30 mouse cellular contexts compared by ENCODE assay signal in the genomic region with DNA sequence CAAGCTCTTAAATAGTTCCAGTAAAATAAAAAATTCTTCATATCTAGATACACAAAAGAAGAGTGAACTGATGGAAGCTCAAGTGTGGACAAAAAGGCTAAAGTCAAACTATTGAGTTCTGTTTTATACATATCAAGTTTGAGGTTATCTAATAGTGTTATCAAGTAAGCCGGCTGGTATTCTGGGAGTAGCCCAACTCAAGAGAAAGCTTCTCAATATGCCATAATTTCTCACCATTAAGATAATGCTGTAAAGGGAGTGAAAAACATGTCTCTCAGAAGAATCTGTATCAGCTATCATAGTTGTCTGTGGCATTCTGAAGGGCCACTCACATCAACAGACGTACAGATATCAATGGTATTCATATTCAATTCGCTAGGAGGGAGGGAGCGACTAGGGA. TPM values are rescaled to one million over a fixed set of nuclear protein-coding genes. Genes with fewer than 3 reads are reported as not detected.
DNase-seq lines count a peak whose midpoint lies in the region; ATAC-seq and TF ChIP-seq lines count a peak whose summit lies in the region.
"Had no signal": no experiment of that assay in that cellular context is flagged by ENCODE, and none has a peak within 500 bp of the region (broad histone marks: within the 10 kb centered on the region; RNA-seq: fewer than 3 reads in every experiment).

No protein-coding gene starts in this region.

- H3K9ac ChIP-seq in liver, embryonic 12.5 days: 0 out of 2 replicates have a peak overlapping the region, but pooled peaks have one; percentile 30
- no peak overlapping the region for H3K9ac ChIP-seq in liver, postnatal 0 days (replicated peaks)
- H3K9ac ChIP-seq in liver, embryonic 14.5 days (replicated peaks): peak overlapping the region; percentile 16; the same call in 1 of the 2 replicates
- no peak overlapping the region for H3K9ac ChIP-seq in liver, embryonic 16.5 days (ENCODE audit: low read depth, low read length)
- H3K9ac ChIP-seq: embryonic facial prominence, embryonic 13.5 days; embryonic facial prominence, embryonic 15.5 days; forebrain, embryonic 12.5 days had no signal

- H3K27ac ChIP-seq in liver, embryonic 12.5 days: peak overlapping the region; percentile 60
- H3K27ac ChIP-seq in liver, postnatal 0 days (ENCODE audit: low read depth): no peak overlapping the region
- H3K27ac ChIP-seq in liver, embryonic 14.5 days: peak overlapping the region; percentile 39
- H3K27ac ChIP-seq in liver, embryonic 16.5 days (ENCODE audit: low read length): peak overlapping the region; percentile 60; the same call in 1 of the 2 replicates
- H3K27ac ChIP-seq: embryonic facial prominence, embryonic 13.5 days; embryonic facial prominence, embryonic 15.5 days; forebrain, embryonic 10.5 days; forebrain, embryonic 12.5 days had no signal

- 51% methylated on average over 4 of the region's 4 CpGs for WGBS in liver, embryonic 12.5 days (ENCODE audit: insufficient replicate concordance)
- WGBS in liver, postnatal 0 days (ENCODE audit: insufficient replicate concordance): 65% methylated on average over 4 of the region's 4 CpGs
- 38% methylated on average over 4 of the region's 4 CpGs for WGBS in liver, embryonic 14.5 days (ENCODE audit: insufficient replicate concordance)
- 42% methylated on average over 4 of the region's 4 CpGs for WGBS in liver, embryonic 16.5 days (ENCODE audit: insufficient replicate concordance)

- H3K4me2 ChIP-seq in liver, embryonic 12.5 days: peak overlapping the region; percentile 34
- H3K4me2 ChIP-seq in liver, postnatal 0 days (ENCODE audit: low read depth, low read length): no peak overlapping the region
- H3K4me2 ChIP-seq in liver, embryonic 14.5 days (ENCODE audit: low read depth): peak overlapping the region; percentile 37
- no peak overlapping the region for H3K4me2 ChIP-seq in liver, embryonic 16.5 days (ENCODE audit: low read depth, low read length)
- H3K4me2 ChIP-seq: embryonic facial prominence, embryonic 13.5 days; embryonic facial prominence, embryonic 15.5 days; forebrain, embryonic 12.5 days had no signal

- H3K9me3 ChIP-seq in liver, embryonic 12.5 days (replicated peaks): no peaks in the 10 kb centered on the region
- H3K9me3 ChIP-seq in liver, postnatal 0 days (ENCODE audit: low read length): no peaks in the 10 kb centered on the region
- H3K9me3 ChIP-seq in liver, embryonic 14.5 days (ENCODE audit: control insufficient read depth, low read length): no peaks in the 10 kb centered on the region
- no peaks in the 10 kb centered on the region for H3K9me3 ChIP-seq in liver, embryonic 16.5 days (replicated peaks; ENCODE audit: control insufficient read depth, low read length)
- H3K9me3 ChIP-seq: embryonic facial prominence, embryonic 13.5 days; embryonic facial prominence, embryonic 15.5 days; forebrain, embryonic 10.5 days; forebrain, embryonic 12.5 days; G1E had no signal

- TF ChIP-seq CTCF in liver, postnatal 0 days (IDR thresholded peaks at IDR 0.05; ENCODE audit: low read depth): no peak
- TF ChIP-seq CTCF in liver, embryonic 14.5 days (IDR thresholded peaks at IDR 0.05; ENCODE audit: low read depth): no peak

- no peaks in the 10 kb centered on the region for H3K27me3 ChIP-seq in liver, embryonic 12.5 days (replicated peaks)
- no peaks in the 10 kb centered on the region for H3K27me3 ChIP-seq in liver, postnatal 0 days (ENCODE audit: insufficient read depth, low read length)
- no peaks in the 10 kb centered on the region for H3K27me3 ChIP-seq in liver, embryonic 14.5 days (ENCODE audit: control insufficient read depth, insufficient read depth, low read length)
- H3K27me3 ChIP-seq in liver, embryonic 16.5 days (ENCODE audit: control insufficient read depth, insufficient read depth, low read depth, low read length): no peaks in the 10 kb centered on the region
- H3K27me3 ChIP-seq: CH12.LX; embryonic facial prominence, embryonic 13.5 days; embryonic facial prominence, embryonic 15.5 days; forebrain, embryonic 12.5 days; Patski had no signal

- H3K4me1 ChIP-seq in liver, embryonic 12.5 days: peaks cover 78% of the 10 kb centered on the region
- H3K4me1 ChIP-seq in liver, postnatal 0 days (ENCODE audit: insufficient read depth): peaks cover 11% of the 10 kb centered on the region
- peaks cover 23 to 25% of the 10 kb centered on the region in 2 experiments for H3K4me1 ChIP-seq in liver, embryonic 14.5 days (replicated peaks; ENCODE audit: control insufficient read depth in 2 of 2, insufficient read depth in 2 of 2, low read length in 1 of 2)
- H3K4me1 ChIP-seq in liver, embryonic 16.5 days (ENCODE audit: control insufficient read depth, low read depth, low read length): peaks cover 29% of the 10 kb centered on the region
- H3K4me1 ChIP-seq: embryonic facial prominence, embryonic 13.5 days; embryonic facial prominence, embryonic 15.5 days had no signal

- no peak for TF ChIP-seq EP300 in liver, postnatal 0 days (IDR thresholded peaks at IDR 0.05; ENCODE audit: low read depth)
- TF ChIP-seq EP300 in liver, embryonic 14.5 days (IDR thresholded peaks at IDR 0.05; ENCODE audit: low read depth): no peak

- H3K36me3 ChIP-seq in liver, embryonic 12.5 days: no peaks in the 10 kb centered on the region
- H3K36me3 ChIP-seq in liver, postnatal 0 days (replicated peaks; ENCODE audit: insufficient read depth, low read length): no peaks in the 10 kb centered on the region
- H3K36me3 ChIP-seq in liver, embryonic 14.5 days (replicated peaks; ENCODE audit: control insufficient read depth, insufficient read depth, low read depth): no peaks in the 10 kb centered on the region
- no peaks in the 10 kb centered on the region for H3K36me3 ChIP-seq in liver, embryonic 16.5 days (ENCODE audit: control insufficient read depth, insufficient read depth)
- H3K36me3 ChIP-seq: embryonic facial prominence, embryonic 13.5 days; embryonic facial prominence, embryonic 15.5 days; forebrain, embryonic 10.5 days; forebrain, embryonic 12.5 days had no signal

- ATAC-seq in liver, embryonic 12.5 days: peak; percentile 43; the same call in 1 of the 2 replicates
- no peak for ATAC-seq in liver, postnatal 0 days
- no peak for ATAC-seq in liver, embryonic 14.5 days (ENCODE audit: insufficient read depth)
- peak; percentile 50 for ATAC-seq in liver, embryonic 16.5 days (ENCODE audit: low read depth)
- ATAC-seq in megakaryocyte-erythroid progenitor cell, adult 5-6 weeks (replicated peaks; ENCODE audit: low FRiP score, low TSS enrichment, poor library complexity, severe bottlenecking): peak; percentile 58
- ATAC-seq: activated CD4-positive, CD25-positive, alpha-beta regulatory T cell, adult 4 months; CD4-positive, CD25-positive, alpha-beta regulatory T cell, adult 4 months; forebrain, embryonic 14.5 days; forebrain, embryonic 16.5 days; Patski had no signal

- no peak overlapping the region for H3K4me3 ChIP-seq in liver, embryonic 12.5 days
- H3K4me3 ChIP-seq in liver, postnatal 0 days (ENCODE audit: low read depth, low read length): no peak overlapping the region
- no peak overlapping the region for H3K4me3 ChIP-seq in liver, embryonic 14.5 days (ENCODE audit: insufficient read depth in 1 of 2, low read depth in 2 of 2, low read length in 2 of 2)
- no peak overlapping the region for H3K4me3 ChIP-seq in liver, embryonic 16.5 days (ENCODE audit: low read depth, low read length)
- H3K4me3 ChIP-seq: embryonic facial prominence, embryonic 13.5 days; embryonic facial prominence, embryonic 15.5 days; erythroblast, embryonic 14.5 days; forebrain, embryonic 10.5 days; forebrain, embryonic 12.5 days had no signal

- DNase-seq in liver, postnatal 0 days: no peak
- DNase-seq in liver, embryonic 14.5 days (ENCODE audit: low read depth in 3 of 3, low spot score in 3 of 3): no peak
- DNase-seq in liver: no peak
- no peak for DNase-seq in adrenal gland, adult 8-10 months
- no peak for DNase-seq in gastrocnemius, postnatal 36 days
- DNase-seq: adrenal gland, postnatal 10 days; adrenal gland, postnatal 25 days; B cell, adult 2 months; cerebellum, adult 11 months; cerebellum, adult 18-20 months; cerebellum, adult 8-10 months; cerebellum, adult 9-11 months; cerebellum, postnatal 14 days; cerebellum, postnatal 36 days; embryo, embryonic 11 days had no signal

- intact Hi-C loops in gastrocnemius, postnatal 36 days (cut with DNase I): no loop called here

RNA-seq across cellular contexts. Expression of gene Kif2a, which starts 13.8 kb away (rescaled TPM):
- 30.0 and 36.8 TPM in 2 replicates for polyA plus RNA-seq in liver, embryonic 12.5 days (2016; fragmentation: Nextera tagmentation; extraction: Ambion mirVana)
- 15.5 and 21.2 TPM in 2 replicates for polyA plus RNA-seq in liver, postnatal 0 days (2015; fragmentation: Nextera tagmentation; extraction: Ambion mirVana)
- 6.6 and 16.2 TPM in 2 replicates for polyA plus RNA-seq in liver, embryonic 14.5 days (2012; rRNA removed)
- 19.2 and 25.2 TPM in 2 replicates for polyA plus RNA-seq in liver, embryonic 14.5 days (2014; fragmentation: Nextera tagmentation; extraction: Ambion mirVana)
- polyA plus RNA-seq in liver, embryonic 16.5 days (2015; fragmentation: Nextera tagmentation; extraction: Ambion mirVana): 12.7 and 13.2 TPM in 2 replicates
- 56.4 and 80.7 TPM in 2 replicates for total RNA-seq in megakaryocyte-erythroid progenitor cell, adult 5-6 weeks (2014; fragmentation: Nextera tagmentation)
- 22.0 and 26.1 TPM in 2 replicates for total RNA-seq in megakaryocyte-erythroid progenitor cell, adult 5-6 weeks (2017)
- total RNA-seq in adrenal gland, adult 8-10 months (2022): 10 to 100 TPM; 35.1 to 62.0 (median 52.1) TPM
- 10 to 100 TPM; 20.7 to 25.7 TPM for total RNA-seq in gastrocnemius, postnatal 36 days (2021)

Comparison
In these comparisons a context has a peak if more than half of its experiments do, and no peak if none do; other contexts are left out.
1. ATAC-seq: peak in liver, embryonic 12.5 days (single experiment), liver, embryonic 16.5 days (single experiment) and megakaryocyte-erythroid progenitor cell, adult 5-6 weeks (single experiment); none in liver, postnatal 0 days (single experiment) and liver, embryonic 14.5 days (single experiment).
2. H3K4me2 ChIP-seq: peak in liver, embryonic 12.5 days (single experiment) and liver, embryonic 14.5 days (single experiment); none in liver, postnatal 0 days (single experiment) and liver, embryonic 16.5 days (single experiment).
3. H3K9ac ChIP-seq: peak in liver, embryonic 12.5 days (single experiment) and liver, embryonic 14.5 days (single experiment); none in liver, postnatal 0 days (single experiment) and liver, embryonic 16.5 days (single experiment).